Mouse (Mus musculus) cerebellum, adult 11-12 months (tissue): ENCODE data around the gene Cfap299.

Source experiments
- DNase-seq: peaks from one replicate; pipeline ENCODE4 v3.0.0; 2022

The Cfap299 gene

DNA sequence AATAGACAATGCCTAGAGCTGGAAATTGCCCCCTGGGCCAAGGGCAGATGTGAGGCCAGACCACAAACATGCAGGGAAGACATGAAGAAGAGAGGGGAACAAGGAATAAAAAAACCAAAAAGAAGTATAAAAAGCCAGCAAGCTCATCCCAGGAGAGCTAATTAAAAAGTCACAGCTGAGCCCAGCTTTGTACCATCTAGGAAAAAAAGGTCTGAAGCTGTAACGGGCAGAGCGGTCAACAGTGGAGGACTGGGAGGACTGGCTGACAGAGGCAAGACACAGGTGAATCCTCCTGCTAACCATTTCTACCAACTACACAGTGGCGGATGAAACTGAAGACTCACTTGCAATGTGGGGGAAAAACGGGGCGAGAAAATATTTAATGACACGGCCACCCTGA is 505.2 kb downstream of the Cfap299 start:
- no peak for DNase-seq

DNA sequence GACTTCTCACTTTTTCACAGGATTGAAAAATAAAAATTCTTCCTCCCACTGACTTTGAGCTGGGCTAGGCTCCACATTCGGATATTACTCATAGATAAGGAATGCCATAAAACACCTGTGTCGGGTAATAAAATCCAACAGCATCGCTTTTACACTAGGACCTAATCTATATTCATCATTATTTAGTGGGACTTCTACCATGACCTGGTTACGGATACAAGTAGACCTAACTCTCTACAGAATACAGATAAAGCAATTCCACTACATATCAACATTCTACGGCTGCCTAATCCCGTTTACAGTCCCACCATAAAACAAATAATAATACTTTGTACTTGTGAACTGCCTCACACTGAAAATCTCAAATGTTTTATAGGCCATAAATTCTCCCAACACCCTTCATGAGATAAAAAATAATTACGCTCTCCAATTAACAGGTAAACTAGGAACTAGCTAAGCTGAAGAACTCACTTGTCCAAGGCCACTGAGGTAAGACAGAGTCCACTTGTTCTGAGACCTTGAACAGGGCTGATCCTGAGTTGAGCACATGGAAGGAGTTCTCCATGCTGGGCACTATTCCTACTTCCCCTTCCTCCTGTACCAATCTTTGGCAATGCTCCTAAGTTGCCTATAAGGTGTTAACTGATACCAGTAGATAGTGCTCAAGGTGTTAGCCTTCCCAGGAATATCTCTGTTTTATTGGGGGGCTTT is 513.7 kb downstream of the Cfap299 start:
- DNase-seq = no peak

DNA sequence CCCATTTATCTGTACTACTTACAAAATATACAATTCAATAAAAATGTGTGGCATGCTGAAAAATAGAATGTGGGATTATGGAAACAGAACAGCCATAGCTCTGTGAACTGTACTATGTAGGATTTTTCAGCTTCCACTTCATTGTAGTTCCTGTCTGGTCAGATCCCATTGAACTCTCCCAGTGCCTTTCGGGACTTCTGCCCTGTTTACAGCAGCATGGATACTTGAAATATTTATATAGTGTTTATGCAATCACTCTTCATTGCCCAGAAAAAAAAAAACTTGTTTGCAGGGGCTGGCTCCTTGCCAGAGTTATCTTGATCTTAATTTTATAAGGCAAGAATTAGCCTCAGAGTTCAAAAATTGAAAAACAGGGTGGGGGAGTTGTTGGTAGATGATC is 515.6 kb downstream of the Cfap299 start:
- no peak for DNase-seq
